Mouse (Mus musculus) limb, embryonic 13.5 days (tissue): ENCODE data around the gene Cbx7. TPM values are rescaled to one million over a fixed set of nuclear protein-coding genes. Genes with fewer than 3 reads are reported as not detected.
A peak's percentile ranks its signal among the peaks of the same experiment; 100 is the strongest.
"Not testable (repeated sequence)": the region's sequence is repeated elsewhere in the genome, so short reads cannot be mapped to it uniquely, and the experiment has no call there.

Source experiments
- ATAC-seq: fragments of 200-750 bp; cut with Nextera tagmentation; 2 replicates; pipeline ENCODE4 v1.8.0; 2017; ENCODE audit warnings: low read depth, moderate number of reproducible peaks, moderate TSS enrichment; ENCODE audit not compliant: low FRiP score
- H3K27ac ChIP-seq: fragments of 300-500 bp; sonication (generic); 2 replicates; pipeline ENCODE4 v1.5.1; 2015; ENCODE audit warnings: inconsistent platforms, mild to moderate bottlenecking, moderate library complexity
- H3K27me3 ChIP-seq: fragments of 300-500 bp; sonication (generic); 2 replicates; pipeline ENCODE4 v1.6.1; 2015; ENCODE audit warnings: mild to moderate bottlenecking, inconsistent platforms
- H3K36me3 ChIP-seq: fragments of 300-500 bp; sonication (generic); 2 replicates; pipeline ENCODE4 v1.6.1; 2015; ENCODE audit warnings: inconsistent platforms, mild to moderate bottlenecking, moderate library complexity
- H3K4me1 ChIP-seq: fragments of 300-500 bp; sonication (generic); 2 replicates; pipeline ENCODE4 v1.6.1; 2015; ENCODE audit warnings: inconsistent platforms
- H3K4me2 ChIP-seq: fragments of 300-500 bp; sonication (generic); replicated peaks from 2 replicates; pipeline ENCODE4 v1.6.1; 2015; ENCODE audit warnings: inconsistent platforms, mild to moderate bottlenecking, moderate library complexity
- H3K4me3 ChIP-seq: fragments of 300-500 bp; sonication (generic); 2 replicates; pipeline ENCODE4 v1.5.1; 2015; ENCODE audit warnings: moderate library complexity, mild to moderate bottlenecking, inconsistent platforms
- H3K9ac ChIP-seq: fragments of 300-500 bp; sonication (generic); 2 replicates; pipeline ENCODE4 v1.6.1; 2015; ENCODE audit warnings: mild to moderate bottlenecking, inconsistent platforms
- H3K9me3 ChIP-seq: fragments of 300-500 bp; sonication (generic); 2 replicates; pipeline ENCODE4 v1.6.1; 2016; ENCODE audit warnings: inconsistent platforms
- WGBS: fragments of 180-500 bp; shearing (Covaris S2); methylation state at CpG from one replicate; pipeline ENCODE4 v1.1.7; 2015; 5-methylcytosine and 5-hydroxymethylcytosine counted together
- polyA plus RNA-seq: library from polyadenylated mRNA; unstranded; fragments of >200 nt; fragmentation: Nextera tagmentation; extraction: Ambion mirVana; gene quantifications from 2 replicates; pipeline ENCODE4 v1.2.1, GENCODE M21; 2015

The Cbx7 gene
- polyA plus RNA-seq, 1 experiment from 2014 or later = 2.2 TPM

DNA sequence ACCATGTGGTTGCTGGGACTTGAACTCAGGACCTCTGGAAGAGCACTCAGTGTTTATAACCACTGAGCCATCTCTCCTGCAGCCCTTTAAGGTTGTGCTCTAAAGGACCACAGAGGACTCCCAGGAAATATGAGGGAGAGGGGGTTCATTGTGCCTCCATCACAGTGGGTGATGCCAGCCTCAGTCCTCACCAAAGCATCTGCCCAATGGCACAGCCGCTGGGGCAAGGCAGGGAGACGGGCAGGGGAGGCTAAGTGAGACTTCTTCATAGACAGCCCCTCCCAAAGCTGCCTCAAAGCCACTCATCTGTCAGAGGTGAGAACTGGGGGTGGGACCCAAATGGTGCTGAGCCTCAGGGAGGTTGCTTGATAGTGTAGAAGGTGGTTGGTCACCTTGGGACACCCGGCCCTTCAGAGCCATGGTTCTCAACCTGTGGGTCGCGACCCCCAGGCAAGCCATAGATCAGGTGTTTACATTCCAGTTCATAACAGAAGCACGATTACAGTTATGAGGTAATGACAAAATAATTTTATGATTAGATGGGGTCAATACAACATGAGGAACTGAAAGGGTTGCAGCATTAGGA, 57.1 kb downstream of the Cbx7 start:
- Histone ChIP-seq H3K27me3 (no peaks in the 10 kb centered on the region), H3K9ac (no peak overlapping the region), H3K4me1 (no peaks in the 10 kb centered on the region), H3K4me2 (no peak overlapping the region), H3K4me3 (no peak overlapping the region), H3K27ac (no peak overlapping the region), H3K9me3 (no peaks in the 10 kb centered on the region), H3K36me3 (peaks cover 6% of the 10 kb centered on the region; the same call in 1 of the 2 replicates)
- no peak for ATAC-seq
- 78% methylated on average over 6 of the region's 6 CpGs for WGBS

DNA sequence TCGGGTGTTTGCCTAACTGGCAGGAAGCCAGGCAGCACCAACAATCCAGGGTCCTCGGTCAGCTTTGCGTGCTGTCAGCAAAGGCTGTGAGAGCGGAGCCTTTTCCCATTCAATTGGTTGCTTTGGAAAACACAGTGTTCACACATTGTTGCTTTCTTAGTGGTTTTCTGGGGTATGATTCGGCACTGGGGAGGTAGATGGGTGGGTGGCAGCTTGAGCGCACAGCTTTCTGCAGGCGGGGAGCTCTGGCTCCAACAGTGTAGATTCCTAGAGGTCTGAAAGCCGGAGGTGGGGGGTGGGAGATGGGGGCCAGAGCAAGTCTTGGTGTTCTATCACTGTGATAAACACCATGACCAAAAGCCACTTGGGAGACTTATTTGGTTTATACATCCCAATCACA, 59.6 kb downstream of the Cbx7 start:
- H3K4me1 ChIP-seq = no peaks in the 10 kb centered on the region
- no peak overlapping the region for H3K4me3 ChIP-seq
- H3K9me3 ChIP-seq = no peaks in the 10 kb centered on the region
- H3K27me3 ChIP-seq = peaks cover 17% of the 10 kb centered on the region
- no peak overlapping the region for H3K4me2 ChIP-seq
- no peak overlapping the region for H3K9ac ChIP-seq
- ATAC-seq = no peak
- H3K27ac ChIP-seq = no peak overlapping the region
- WGBS = 87% methylated on average over 8 of the region's 8 CpGs
- no peaks in the 10 kb centered on the region for H3K36me3 ChIP-seq

DNA sequence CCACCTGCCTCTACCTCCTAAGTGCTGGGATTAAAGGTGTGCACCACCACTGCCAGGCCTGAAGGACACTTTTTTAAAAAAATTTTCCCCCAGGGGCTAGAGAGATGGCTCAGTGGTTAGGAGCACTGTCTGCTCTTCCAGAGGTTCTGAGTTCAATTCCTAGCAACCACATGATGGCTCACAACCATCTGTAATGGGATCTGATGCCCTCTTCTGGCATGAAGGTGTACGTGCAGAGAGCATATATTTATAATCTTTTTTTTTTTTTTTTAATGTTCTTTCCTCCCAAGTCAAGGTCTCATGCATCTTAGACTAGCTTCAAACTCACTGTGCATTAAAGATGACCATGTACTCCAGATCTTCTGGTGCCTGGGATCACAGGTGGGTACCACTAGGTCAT, 60.1 kb downstream of the Cbx7 start:
- H3K4me1 ChIP-seq, ATAC-seq, H3K9ac ChIP-seq, H3K36me3 ChIP-seq, H3K27ac ChIP-seq, H3K4me3 ChIP-seq, H3K9me3 ChIP-seq, H3K4me2 ChIP-seq: not testable (repeated sequence)
- 77% methylated on average over 1 of the region's 1 CpGs for WGBS
- H3K27me3 ChIP-seq = peaks cover 23% of the 10 kb centered on the region

GRCm38 (mm10) chr15:79909006-79909405, 61.9 kb downstream of the Cbx7 start:
- H3K9me3 ChIP-seq, ATAC-seq, H3K4me1 ChIP-seq, H3K4me3 ChIP-seq, H3K27ac ChIP-seq, H3K4me2 ChIP-seq, H3K9ac ChIP-seq, H3K36me3 ChIP-seq: not testable (repeated sequence)
- WGBS = 89% methylated on average over 3 of the region's 3 CpGs
- peaks cover 25% of the 10 kb centered on the region for H3K27me3 ChIP-seq

DNA sequence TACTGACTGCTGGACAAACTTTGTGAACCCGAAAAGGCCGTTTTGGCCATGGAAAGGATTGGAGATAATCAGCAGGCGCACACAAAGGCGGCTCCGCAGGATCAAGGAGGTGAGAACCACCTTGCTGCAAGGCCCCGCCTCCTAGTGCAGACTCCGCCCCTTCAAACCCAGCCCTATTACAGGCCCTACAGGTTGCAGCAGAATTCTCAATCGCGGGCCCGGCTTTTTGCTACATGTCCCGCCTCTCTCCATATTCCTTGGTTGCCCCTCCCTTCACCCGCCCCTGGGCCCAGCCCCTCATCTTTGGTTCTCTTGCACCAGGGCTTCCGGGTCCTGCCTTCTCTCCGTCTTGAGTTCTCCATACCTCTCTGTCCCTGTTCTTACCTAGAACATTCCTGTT, 64.1 kb downstream of the Cbx7 start:
- ATAC-seq = no peak
- Histone ChIP-seq H3K27ac (no peak overlapping the region), H3K4me2 (no peak overlapping the region), H3K9me3 (no peaks in the 10 kb centered on the region), H3K4me1 (no peaks in the 10 kb centered on the region), H3K9ac (no peak overlapping the region), H3K27me3 (peaks cover 25% of the 10 kb centered on the region), H3K4me3 (no peak overlapping the region), H3K36me3 (0 out of 2 replicates have a peak, but pooled peaks cover 3% of the 10 kb centered on the region)
- 30% methylated on average over 14 of the region's 14 CpGs for WGBS

DNA sequence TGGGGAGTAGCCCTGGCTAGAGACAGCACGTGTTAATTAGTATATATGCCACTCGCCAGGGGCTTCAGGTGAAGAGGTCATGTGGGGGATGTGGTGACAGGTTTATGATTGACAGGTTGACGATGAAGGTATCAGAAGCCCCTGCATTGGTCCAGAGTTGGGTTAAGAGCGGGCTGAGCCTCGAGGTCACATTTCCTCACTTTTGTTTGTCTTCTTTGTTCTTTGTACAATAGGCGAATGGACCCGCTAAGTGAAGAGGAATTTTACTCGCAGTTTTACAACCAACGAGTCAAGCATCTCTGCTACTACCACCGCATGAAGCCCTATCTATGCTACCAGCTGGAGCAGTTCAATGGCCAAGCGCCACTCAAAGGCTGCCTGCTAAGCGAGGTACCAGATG, 65.7 kb downstream of the Cbx7 start:
- Histone ChIP-seq H3K9me3 (no peaks in the 10 kb centered on the region), H3K36me3 (0 out of 2 replicates have a peak, but pooled peaks cover 3% of the 10 kb centered on the region), H3K27me3 (peaks cover 25% of the 10 kb centered on the region), H3K9ac (no peak overlapping the region), H3K27ac (no peak overlapping the region), H3K4me3 (no peak overlapping the region), H3K4me2 (no peak overlapping the region), H3K4me1 (no peaks in the 10 kb centered on the region)
- 63% methylated on average over 12 of the region's 12 CpGs for WGBS
- ATAC-seq = no peak

- H3K36me3 ChIP-seq, ATAC-seq, H3K4me1 ChIP-seq, H3K9ac ChIP-seq, H3K9me3 ChIP-seq, H3K4me2 ChIP-seq, H3K4me3 ChIP-seq, H3K27ac ChIP-seq: not testable (repeated sequence)
- WGBS = 88% methylated on average over 11 of the region's 11 CpGs
- peaks cover 25% of the 10 kb centered on the region for H3K27me3 ChIP-seq
Measured at GRCm38 (mm10) chr15:79904678-79905077, 66.2 kb downstream of the Cbx7 start.

DNA sequence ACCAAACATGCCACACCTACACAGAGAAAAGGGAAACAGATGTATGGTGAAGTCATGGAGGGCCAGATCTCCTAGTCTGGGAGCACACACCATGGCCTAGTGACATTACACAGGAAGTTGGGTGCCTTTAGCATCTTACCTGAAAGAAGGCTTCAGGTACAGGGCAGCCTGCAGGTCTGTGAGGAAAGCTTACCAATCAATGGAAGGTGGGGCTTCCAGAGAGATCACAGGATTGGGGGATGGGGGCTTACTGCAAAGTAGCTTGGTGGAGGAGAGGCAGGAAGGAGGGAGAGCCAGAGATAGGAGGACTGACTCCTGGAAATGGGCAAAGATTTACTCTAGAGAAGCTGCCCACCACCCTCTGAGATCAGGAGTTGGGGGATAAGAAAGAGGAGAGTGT, 67.0 kb downstream of the Cbx7 start:
- 0 out of 2 replicates have a peak, but pooled peaks cover 3% of the 10 kb centered on the region for H3K36me3 ChIP-seq
- H3K4me3 ChIP-seq = no peak overlapping the region
- no peaks in the 10 kb centered on the region for H3K4me1 ChIP-seq
- H3K27ac ChIP-seq = no peak overlapping the region
- no peak overlapping the region for H3K4me2 ChIP-seq
- no peaks in the 10 kb centered on the region for H3K9me3 ChIP-seq
- no peak for ATAC-seq
- no peak overlapping the region for H3K9ac ChIP-seq
- peaks cover 25% of the 10 kb centered on the region for H3K27me3 ChIP-seq

- not testable (repeated sequence) for H3K4me3 ChIP-seq, H3K9ac ChIP-seq, ATAC-seq, H3K4me1 ChIP-seq, H3K27ac ChIP-seq, H3K36me3 ChIP-seq, H3K9me3 ChIP-seq, H3K4me2 ChIP-seq
- peaks cover 25% of the 10 kb centered on the region for H3K27me3 ChIP-seq
- 92% methylated on average over 8 of the region's 8 CpGs for WGBS
Measured at GRCm38 (mm10) chr15:79903081-79903480, 67.8 kb downstream of the Cbx7 start.

GRCm38 (mm10) chr15:79901399-79901798, 69.5 kb downstream of the Cbx7 start:
- Histone ChIP-seq H3K4me1 (no peaks in the 10 kb centered on the region), H3K4me2 (no peak overlapping the region), H3K36me3 (peaks cover 7% of the 10 kb centered on the region; the same call in 1 of the 2 replicates), H3K9me3 (no peaks in the 10 kb centered on the region), H3K27me3 (peaks cover 8% of the 10 kb centered on the region), H3K27ac (no peak overlapping the region), H3K9ac (no peak overlapping the region), H3K4me3 (no peak overlapping the region)
- WGBS = 88% methylated on average over 2 of the region's 2 CpGs
- no peak for ATAC-seq

GRCm38 (mm10) chr15:79900751-79901150, 70.2 kb downstream of the Cbx7 start:
- no peak for ATAC-seq
- WGBS = 70% methylated on average over 7 of the region's 7 CpGs
- Histone ChIP-seq H3K4me3 (no peak overlapping the region), H3K4me2 (no peak overlapping the region), H3K4me1 (no peaks in the 10 kb centered on the region), H3K9ac (no peak overlapping the region), H3K27ac (no peak overlapping the region), H3K36me3 (peaks cover 7% of the 10 kb centered on the region; the same call in 1 of the 2 replicates), H3K27me3 (peaks cover 2% of the 10 kb centered on the region; the same call in 1 of the 2 replicates), H3K9me3 (no peaks in the 10 kb centered on the region)

DNA sequence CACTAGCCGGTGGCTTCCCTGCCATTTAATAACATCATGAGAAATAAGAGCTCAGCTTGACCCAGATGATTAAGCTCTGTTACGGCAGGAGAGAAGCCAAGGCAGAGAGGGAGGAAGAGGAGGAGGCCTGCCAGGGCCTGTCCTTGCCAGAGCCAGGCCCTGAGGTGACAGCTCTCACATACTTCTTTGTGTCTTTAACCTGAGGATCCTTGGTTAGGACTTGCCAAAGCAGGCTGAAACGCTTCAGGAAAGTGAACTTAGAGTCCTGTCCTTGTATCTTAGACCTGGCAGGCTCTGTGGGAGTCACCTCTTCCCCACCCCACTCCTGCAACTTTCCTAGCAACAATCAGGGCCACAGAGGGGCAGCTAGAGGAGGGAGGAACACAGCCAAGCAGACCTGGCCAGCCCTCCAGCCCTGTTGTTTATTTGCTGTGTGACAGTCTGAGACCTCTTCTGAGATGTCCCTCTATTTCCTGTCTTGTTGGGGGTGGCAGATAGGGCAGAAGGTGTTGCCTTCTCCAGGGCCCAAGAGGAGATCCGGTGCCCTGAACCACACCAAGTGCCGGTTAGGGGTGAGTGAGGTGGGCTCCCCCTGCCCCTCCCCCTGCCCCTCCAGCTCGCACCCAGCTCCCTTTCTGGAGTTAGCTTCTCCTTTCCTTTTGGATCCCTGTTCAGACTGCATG, 71.0 kb downstream of the Cbx7 start:
- no peak for ATAC-seq
- H3K27ac ChIP-seq = 0 out of 2 replicates have a peak overlapping the region, but pooled peaks have one; percentile 28
- 76% methylated on average over 6 of the region's 6 CpGs for WGBS
- no peaks in the 10 kb centered on the region for H3K27me3 ChIP-seq
- peaks cover 4% of the 10 kb centered on the region; the same call in 1 of the 2 replicates for H3K36me3 ChIP-seq
- H3K4me1 ChIP-seq = peaks cover 4% of the 10 kb centered on the region; the same call in 1 of the 2 replicates
- no peak overlapping the region for H3K4me3 ChIP-seq
- no peak overlapping the region for H3K9ac ChIP-seq
- no peaks in the 10 kb centered on the region for H3K9me3 ChIP-seq
- no peak overlapping the region for H3K4me2 ChIP-seq
